Mouse (Mus musculus) kidney, adult 2 months (tissue): ENCODE measurements around the gene Atp1b2.

ENCODE experiments used
- CTCF ChIP-seq: fragments of 200-500 bp; conservative IDR thresholded peaks from 2 replicates; pipeline ENCODE4 v1.5.1; 2011; ENCODE audit warnings: low read depth, mild to moderate bottlenecking, control low read depth, low read length, moderate library complexity, mixed read lengths; ENCODE audit not compliant: insufficient read depth, insufficient read length
- POLR2A ChIP-seq: fragments of 200-500 bp; IDR thresholded peaks from one replicate; pipeline ENCODE4 v1.6.1; 2011; ENCODE audit warnings: low read depth, low read length, control low read depth

- TF ChIP-seq CTCF (no peak), POLR2A (no peak)
These were observed 23.9 kb downstream of the Atp1b2 start for GRCm38 (mm10) chr11:69581814-69582213.
